Mouse (Mus musculus) midbrain, postnatal 0 days (tissue): Measurements from ENCODE around the gene Fitm1. TPM values are rescaled to one million over a fixed set of nuclear protein-coding genes. Genes with fewer than 3 reads are reported as not detected.

Experiments
- ATAC-seq: fragments of 200-750 bp; cut with Nextera tagmentation; 2 replicates; pipeline ENCODE4 v1.8.0; 2017; ENCODE audit warnings: moderate number of reproducible peaks, mild to moderate bottlenecking, moderate TSS enrichment, moderate library complexity; ENCODE audit not compliant: low FRiP score
- DNase-seq: peaks from one replicate; pipeline ENCODE4 v3.0.0-alpha.2; 2015; ENCODE audit warnings: low spot score
- H3K27ac ChIP-seq: fragments of 300-500 bp; sonication (generic); 2 replicates; pipeline ENCODE4 v1.5.1; 2014; ENCODE audit warnings: low read depth, mild to moderate bottlenecking, low read length, mixed read lengths
- H3K27me3 ChIP-seq: fragments of 300-500 bp; sonication (generic); 2 replicates; pipeline ENCODE4 v1.6.1; 2014; ENCODE audit warnings: low read length, control low read depth, mixed read lengths; ENCODE audit not compliant: insufficient read depth
- H3K36me3 ChIP-seq: fragments of 300-500 bp; sonication (generic); 2 replicates; pipeline ENCODE4 v1.6.1; 2014; ENCODE audit warnings: low read length, control low read depth, mixed read lengths; ENCODE audit not compliant: insufficient read depth
- H3K4me1 ChIP-seq: fragments of 300-500 bp; sonication (generic); 2 replicates; pipeline ENCODE4 v1.6.1; 2014; ENCODE audit warnings: mild to moderate bottlenecking, control low read depth, antibody characterized with exemption, low read length, mixed read lengths; ENCODE audit not compliant: insufficient read depth
- H3K4me2 ChIP-seq: fragments of 300-500 bp; sonication (generic); 2 replicates; pipeline ENCODE4 v1.6.1; 2014; ENCODE audit warnings: low read depth, mild to moderate bottlenecking, low read length, mixed read lengths; ENCODE audit not compliant: poor library complexity, severe bottlenecking
- H3K4me3 ChIP-seq: fragments of 300-500 bp; sonication (generic); 2 replicates; pipeline ENCODE4 v1.5.1; 2014; ENCODE audit warnings: low read depth, mild to moderate bottlenecking, low read length, moderate library complexity
- H3K9ac ChIP-seq: fragments of 300-500 bp; sonication (generic); replicated peaks from 2 replicates; pipeline ENCODE4 v1.6.1; 2014; ENCODE audit warnings: mild to moderate bottlenecking, low read length, moderate library complexity, mixed read lengths; ENCODE audit not compliant: poor library complexity, severe bottlenecking
- H3K9me3 ChIP-seq: fragments of 300-500 bp; sonication (generic); 2 replicates; pipeline ENCODE4 v1.6.1; 2016; ENCODE audit warnings: low read length, control low read depth
- CTCF ChIP-seq: IDR thresholded peaks from 2 replicates; pipeline ENCODE4 v1.5.1; 2016; ENCODE audit warnings: antibody characterized with exemption, mild to moderate bottlenecking
- WGBS: fragments of 180-500 bp; shearing (Covaris S2); extraction: QIAGEN DNeasy Blood & Tissue Kit; methylation state at CpG from one replicate; pipeline ENCODE4 v1.1.7; 2014; 5-methylcytosine and 5-hydroxymethylcytosine counted together
- polyA plus RNA-seq: library from polyadenylated mRNA; unstranded; fragments of >200 nt; fragmentation: Nextera tagmentation; extraction: Ambion mirVana; gene quantifications from 2 replicates; pipeline ENCODE4 v1.2.1, GENCODE M21; 2015
- total RNA-seq: library from RNA; depleted of rRNA; stranded (reverse); fragments of >200 nt; gene quantifications from 2 replicates; pipeline ENCODE4 v1.2.3, GENCODE M21; 2014

Gene Fitm1
- total and polyA plus RNA-seq, 2 experiments from 2014 or later: 0.16 to 0.33 TPM

DNA sequence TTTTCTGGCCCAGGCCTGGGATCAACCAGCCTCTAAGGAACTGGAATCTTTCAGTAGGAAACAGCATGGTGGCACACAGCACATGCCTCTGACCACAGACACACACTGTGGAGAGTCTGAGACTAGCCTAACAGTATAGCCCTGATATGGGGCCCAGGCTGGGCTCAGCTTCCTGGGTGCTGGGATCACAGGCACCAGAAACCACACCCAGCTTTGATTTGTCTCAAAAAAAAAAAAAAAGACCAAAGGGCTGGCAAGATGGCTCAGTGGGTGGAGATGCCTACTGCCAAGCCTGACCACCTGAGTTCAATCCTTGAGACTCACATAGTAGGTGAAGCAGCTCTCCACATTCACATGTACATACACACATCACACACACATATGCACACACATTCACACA lies 20.8 kb upstream of the Fitm1 start:
- no peak overlapping the region for H3K4me2 ChIP-seq
- no peak overlapping the region for H3K9ac ChIP-seq
- H3K27ac ChIP-seq: no peak overlapping the region
- no peaks in the 10 kb centered on the region for H3K27me3 ChIP-seq
- H3K36me3 ChIP-seq: peaks cover 9% of the 10 kb centered on the region
- TF ChIP-seq CTCF: no peak
- H3K4me1 ChIP-seq: no peaks in the 10 kb centered on the region
- H3K9me3 ChIP-seq: no peaks in the 10 kb centered on the region
- DNase-seq (no peak), ATAC-seq (no peak)
- no peak overlapping the region for H3K4me3 ChIP-seq

DNA sequence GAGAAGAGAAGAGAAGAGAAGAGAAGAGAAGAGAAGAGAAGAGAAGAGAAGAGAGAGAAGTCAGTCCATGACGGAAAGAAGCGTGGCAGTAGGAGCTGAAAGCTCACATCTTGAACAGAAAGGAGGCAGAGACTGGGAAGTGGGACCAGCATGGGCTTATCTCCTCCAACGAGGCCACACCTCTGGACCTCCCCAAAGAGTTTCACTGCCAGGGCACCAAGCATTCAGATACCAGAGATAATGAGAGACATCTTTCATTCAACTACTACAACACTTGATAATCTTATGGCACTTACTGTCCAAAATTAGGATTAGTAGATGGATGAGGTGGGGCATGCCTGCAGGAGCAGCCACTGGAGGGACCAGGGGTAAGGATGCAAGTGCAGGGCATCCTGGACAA lies 19.6 kb upstream of the Fitm1 start:
- Histone ChIP-seq H3K9ac (no peak overlapping the region), H3K36me3 (peaks cover 9% of the 10 kb centered on the region; the same call in 1 of the 2 replicates), H3K4me1 (no peaks in the 10 kb centered on the region), H3K27ac (no peak overlapping the region), H3K4me3 (no peak overlapping the region), H3K9me3 (no peaks in the 10 kb centered on the region), H3K27me3 (no peaks in the 10 kb centered on the region), H3K4me2 (no peak overlapping the region)
- TF ChIP-seq CTCF: no peak
- WGBS: 79% methylated on average over 3 of the region's 3 CpGs
- no peak for DNase-seq
- ATAC-seq: no peak

DNA sequence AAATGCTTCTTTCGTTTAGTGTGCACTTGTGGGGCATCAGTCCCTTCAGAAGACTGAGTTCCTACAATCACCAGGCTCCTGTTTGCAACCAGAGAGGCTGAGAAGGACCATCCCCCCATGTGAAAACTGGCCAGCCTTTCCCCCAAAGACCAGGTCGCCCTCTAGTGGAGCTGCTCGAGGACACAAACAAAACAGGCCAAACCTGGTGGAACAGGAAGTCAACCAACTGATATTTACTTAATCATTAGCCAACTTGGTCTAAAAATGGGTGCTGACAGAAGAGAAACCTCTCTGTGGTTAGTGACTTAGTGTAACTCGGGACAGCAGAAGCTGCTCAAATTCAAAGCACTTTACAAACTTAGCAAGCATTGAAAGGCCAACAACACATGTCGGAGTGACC lies 18.4 kb upstream of the Fitm1 start:
- Histone ChIP-seq H3K9me3 (no peaks in the 10 kb centered on the region), H3K27ac (no peak overlapping the region), H3K4me1 (peaks cover 7% of the 10 kb centered on the region; the same call in 1 of the 2 replicates), H3K27me3 (no peaks in the 10 kb centered on the region), H3K9ac (no peak overlapping the region), H3K36me3 (no peaks in the 10 kb centered on the region), H3K4me2 (no peak overlapping the region), H3K4me3 (no peak overlapping the region)
- WGBS: 29% methylated on average over 5 of the region's 5 CpGs
- ATAC-seq: no peak
- DNase-seq: peak; percentile 74
- peak; percentile 86 for TF ChIP-seq CTCF

DNA sequence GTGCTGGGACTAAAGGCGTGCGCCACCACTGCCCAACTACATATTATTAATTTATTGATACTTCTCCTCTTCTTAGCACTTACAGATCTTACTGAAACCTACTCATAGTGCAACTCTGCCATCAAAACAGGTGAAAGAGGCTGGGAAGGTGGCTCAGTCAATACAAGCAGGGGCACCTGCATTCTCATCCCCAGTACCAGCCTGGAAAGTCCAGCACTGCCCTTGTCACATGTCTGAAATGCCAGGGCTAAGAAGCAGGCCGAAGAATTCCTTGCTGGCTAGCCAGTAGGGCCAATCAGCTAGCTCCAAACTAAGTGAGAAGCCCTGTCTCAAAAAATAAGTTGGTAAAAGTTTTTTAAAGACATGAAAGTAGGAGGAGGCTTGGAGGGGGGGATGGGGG lies 17.8 kb upstream of the Fitm1 start:
- no peaks in the 10 kb centered on the region for H3K9me3 ChIP-seq

DNA sequence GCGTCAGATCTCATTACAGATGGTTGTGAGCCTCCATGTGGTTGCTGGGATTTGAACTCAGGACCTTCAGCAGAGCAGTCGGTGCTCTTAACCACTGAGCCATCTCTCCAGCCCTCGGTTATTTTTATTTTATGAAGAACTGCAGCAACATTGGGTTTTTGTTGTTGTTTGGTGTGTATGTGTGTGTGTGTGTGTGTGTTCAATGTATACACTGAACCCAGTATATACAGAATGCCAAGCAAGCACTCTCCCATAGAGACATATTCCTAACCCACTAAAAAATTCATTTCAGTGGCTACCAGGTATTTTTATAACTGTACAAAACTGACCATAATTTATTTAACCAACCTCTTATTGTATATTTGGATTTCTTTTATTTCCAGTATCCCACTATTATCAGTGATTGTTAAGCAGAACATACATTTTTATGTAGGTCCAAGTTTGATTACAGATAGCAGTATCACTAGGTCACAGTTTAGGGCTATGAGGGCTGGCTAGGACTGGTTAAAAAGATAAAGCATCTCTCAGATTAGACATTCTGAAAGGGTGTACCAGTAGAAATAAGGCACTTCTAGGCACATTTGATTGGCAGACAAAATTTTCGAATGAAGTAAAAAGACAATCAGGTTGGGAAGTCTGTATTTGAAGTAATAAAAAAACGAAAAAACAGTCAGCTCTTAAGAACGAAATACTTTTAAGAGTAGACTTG lies 16.5 kb upstream of the Fitm1 start:
- H3K4me3 ChIP-seq: peak overlapping the region; percentile 49
- no peak for ATAC-seq
- peaks cover 10% of the 10 kb centered on the region for H3K36me3 ChIP-seq
- WGBS: 55% methylated on average over 6 of the region's 6 CpGs
- H3K9ac ChIP-seq: peak overlapping the region; percentile 71; the same call in 1 of the 2 replicates
- peaks cover 7% of the 10 kb centered on the region; the same call in 1 of the 2 replicates for H3K4me1 ChIP-seq
- H3K9me3 ChIP-seq: no peaks in the 10 kb centered on the region
- DNase-seq: no peak
- 0 out of 2 replicates have a peak, but pooled peaks have one; percentile 3 for TF ChIP-seq CTCF
- peak overlapping the region; percentile 76 for H3K4me2 ChIP-seq
- peak overlapping the region; percentile 97; the same call in 1 of the 2 replicates for H3K27ac ChIP-seq
- no peaks in the 10 kb centered on the region for H3K27me3 ChIP-seq

More for the DNA sequence above, 17.8 kb upstream of the Fitm1 start:
- Histone ChIP-seq H3K9ac (no peak overlapping the region), H3K36me3 (no peaks in the 10 kb centered on the region), H3K4me1 (peaks cover 7% of the 10 kb centered on the region; the same call in 1 of the 2 replicates), H3K4me2 (no peak overlapping the region), H3K27me3 (no peaks in the 10 kb centered on the region), H3K27ac (no peak overlapping the region), H3K4me3 (no peak overlapping the region)
- WGBS: 92% methylated on average over 3 of the region's 3 CpGs
- no peak for TF ChIP-seq CTCF
- ATAC-seq (no peak), DNase-seq (no peak)

DNA sequence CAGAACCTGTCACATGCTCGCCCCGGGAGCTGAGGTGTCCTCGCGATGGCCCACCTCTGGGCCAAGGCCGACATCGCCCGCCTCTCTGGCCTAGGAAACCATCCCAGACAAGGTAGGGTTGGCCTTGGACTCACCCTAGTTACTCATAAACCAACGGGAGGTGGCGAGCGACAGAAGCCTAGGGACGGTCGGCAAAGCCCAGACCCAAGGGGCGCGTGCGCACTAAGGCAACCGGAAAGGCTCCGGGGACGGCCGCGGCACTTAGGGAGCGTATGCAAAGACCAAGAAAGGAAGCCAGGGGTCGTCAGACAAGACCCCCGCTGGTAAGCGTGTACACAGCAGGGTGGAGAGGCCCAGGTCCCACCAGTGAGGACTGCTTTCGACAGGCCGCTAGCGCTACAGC lies 15.6 kb upstream of the Fitm1 start, which contains the start of gene Dcaf11:
Gene Dcaf11, plus strand, starts transcription at position 208 of the 403 bp plus-strand sequence.
- peak within 1 kb of the TSS; percentile 49 for H3K4me3 ChIP-seq
- H3K4me1 ChIP-seq: peaks cover 7% of the 10 kb centered on the region; the same call in 1 of the 2 replicates
- H3K27ac ChIP-seq: peak within 1 kb of the TSS; percentile 97
- H3K36me3 ChIP-seq: peaks cover 17% of the 10 kb centered on the region
- peak; percentile 61 for TF ChIP-seq CTCF
- peak within 1 kb of the TSS; percentile 76 for H3K4me2 ChIP-seq
- peak; percentile 85 for ATAC-seq
- no peaks in the 10 kb centered on the region for H3K9me3 ChIP-seq
- DNase-seq: peak; percentile 97
- under 1% methylated on average over 27 of the region's 27 CpGs for WGBS
- no peaks in the 10 kb centered on the region for H3K27me3 ChIP-seq
- peak within 1 kb of the TSS; percentile 71 for H3K9ac ChIP-seq
